Mouse (Mus musculus) gastrocnemius, adult 8-10 months (tissue): ENCODE measurements around the gene Hectd1. TPM values are rescaled to one million over a fixed set of nuclear protein-coding genes. Genes with fewer than 3 reads are reported as not detected.

Source experiments
- DNase-seq, 2 experiments: peaks; one replicate each; pipeline ENCODE4 v3.0.0; 2022; ENCODE audit warnings: low spot score in 2 of 2
- total RNA-seq, 4 experiments: library from RNA; stranded (reverse); gene quantifications; 2 replicates each; pipeline ENCODE4 v1.2.4; 2022

Gene Hectd1
- total RNA-seq = 10 to 100 TPM; 90.1 to 99.0 (median 95.5) TPM

GRCm38 (mm10) chr12:51829290-51830076 is at the start of gene Hectd1:
Hectd1 (minus strand) TSS chr12:51829536.
- peak; percentile 75 to 78 for DNase-seq

- DNase-seq = no peak
Measured at GRCm38 (mm10) chr12:51871446-51872144, 42.3 kb upstream of the Hectd1 start.

GRCm38 (mm10) chr12:51869511-51869910 is 40.2 kb upstream of the Hectd1 start:
- no peak for DNase-seq

- no peak for DNase-seq
Measured at GRCm38 (mm10) chr12:51867076-51867475, 37.7 kb upstream of the Hectd1 start.

- peak; percentile 68 to 73 for DNase-seq
Measured at GRCm38 (mm10) chr12:51866226-51866910, 37.0 kb upstream of the Hectd1 start.

- DNase-seq = peak; percentile 37 to 46
Measured at GRCm38 (mm10) chr12:51865790-51866179, 36.4 kb upstream of the Hectd1 start.

- peak in 1 of 2 experiments; percentile 14 for DNase-seq
Measured at GRCm38 (mm10) chr12:51865061-51865789, 35.9 kb upstream of the Hectd1 start.

GRCm38 (mm10) chr12:51863116-51864002 is 34.0 kb upstream of the Hectd1 start:
- no peak for DNase-seq

- DNase-seq = no peak
Measured at GRCm38 (mm10) chr12:51858134-51859028, 29.0 kb upstream of the Hectd1 start.

GRCm38 (mm10) chr12:51856768-51857295 is 27.5 kb upstream of the Hectd1 start:
- no peak for DNase-seq

GRCm38 (mm10) chr12:51855872-51856271 is 26.5 kb upstream of the Hectd1 start:
- no peak for DNase-seq

GRCm38 (mm10) chr12:51855453-51855852 is 26.1 kb upstream of the Hectd1 start:
- DNase-seq = no peak

- no peak for DNase-seq
Measured at GRCm38 (mm10) chr12:51851617-51852016, 22.3 kb upstream of the Hectd1 start.

GRCm38 (mm10) chr12:51851155-51851554 is 21.8 kb upstream of the Hectd1 start:
- DNase-seq = no peak

- no peak for DNase-seq
Measured at GRCm38 (mm10) chr12:51850339-51850738, 21.0 kb upstream of the Hectd1 start.

GRCm38 (mm10) chr12:51849902-51850301 is 20.6 kb upstream of the Hectd1 start:
- no peak for DNase-seq

GRCm38 (mm10) chr12:51847953-51848680 is 18.8 kb upstream of the Hectd1 start:
- DNase-seq = peak in 1 of 2 experiments; percentile 32

- no peak for DNase-seq
Measured at GRCm38 (mm10) chr12:51845261-51845660, 15.9 kb upstream of the Hectd1 start.
